Mouse (Mus musculus) kidney, adult 8-10 months (tissue): ENCODE measurements at regions not wholly inside any gene's neighbourhood (a gene's known extent, or its start where the extent isn't known, plus 50 kb on each side); places are given as distances from the start of the nearest gene placed in this dataset.

Experiments used
- DNase-seq, 2 experiments: peaks; one replicate each; pipeline ENCODE4 v3.0.0; 2022

DNA sequence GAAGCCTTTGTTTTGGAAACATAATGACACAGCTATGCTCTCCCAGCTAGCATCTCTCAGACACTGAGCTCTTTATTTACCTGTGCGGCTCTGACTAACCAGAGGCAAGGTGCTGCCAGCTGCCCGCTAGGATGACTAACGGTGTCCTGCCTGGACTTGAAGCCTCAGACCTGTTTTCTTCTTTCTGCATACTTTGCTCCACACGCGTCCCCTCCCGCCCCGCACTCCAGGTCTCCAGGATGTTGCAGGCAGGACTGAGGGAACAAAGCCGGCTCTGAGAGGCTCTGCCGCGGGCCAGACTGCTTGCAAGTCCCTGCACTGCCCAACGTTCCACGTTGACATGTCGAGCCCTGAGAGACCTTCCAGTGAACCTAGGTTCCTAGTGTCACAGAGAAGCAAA, 106.2 kb upstream of the Efcab1 start:
- DNase-seq = no peak

DNA sequence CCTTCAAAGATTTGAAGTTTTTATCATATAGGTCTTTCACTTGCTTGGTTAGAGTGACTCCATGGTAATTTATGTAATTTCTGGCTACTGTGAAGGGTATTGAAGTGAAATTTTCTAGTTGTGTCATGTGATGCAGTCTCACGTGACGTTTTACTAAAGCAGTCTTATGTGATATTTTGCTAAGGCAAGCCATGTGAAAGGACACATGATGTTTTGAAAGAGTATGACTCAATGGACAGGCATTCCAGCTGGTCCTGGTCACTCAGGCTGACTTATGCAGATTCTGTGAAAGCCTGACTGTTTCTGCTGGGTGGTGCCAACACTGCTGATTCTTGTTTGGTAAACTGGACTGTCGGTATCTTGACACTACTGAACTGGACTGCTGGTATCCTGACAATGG, 79.4 kb upstream of the Efcab1 start:
- no peak for DNase-seq

DNA sequence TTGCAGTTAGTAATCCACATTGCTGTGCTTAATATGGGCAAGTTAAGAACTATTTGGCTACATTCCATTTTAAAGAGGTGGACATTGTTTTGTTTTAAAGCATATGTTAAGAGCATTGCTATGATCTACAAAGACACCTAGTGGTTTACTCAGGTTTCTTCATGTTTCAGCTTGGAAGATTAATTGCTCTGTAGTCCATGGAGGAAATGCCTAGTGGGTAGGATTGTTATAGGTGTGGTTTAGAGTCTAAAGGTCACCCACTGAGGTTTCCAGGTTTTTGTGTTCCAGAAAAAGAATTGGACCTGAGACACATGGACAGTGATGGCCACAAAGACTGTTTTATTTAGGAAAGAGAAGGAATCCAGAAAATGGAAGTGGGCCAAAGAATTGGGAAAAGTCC, 65.6 kb upstream of the Efcab1 start:
- DNase-seq = peak in 1 of 2 experiments; percentile 48
